Mouse (Mus musculus): ENCODE results near the gene Cfap97d2.
A peak's percentile ranks its signal among the peaks of the same experiment; 100 is the strongest.

DNA sequence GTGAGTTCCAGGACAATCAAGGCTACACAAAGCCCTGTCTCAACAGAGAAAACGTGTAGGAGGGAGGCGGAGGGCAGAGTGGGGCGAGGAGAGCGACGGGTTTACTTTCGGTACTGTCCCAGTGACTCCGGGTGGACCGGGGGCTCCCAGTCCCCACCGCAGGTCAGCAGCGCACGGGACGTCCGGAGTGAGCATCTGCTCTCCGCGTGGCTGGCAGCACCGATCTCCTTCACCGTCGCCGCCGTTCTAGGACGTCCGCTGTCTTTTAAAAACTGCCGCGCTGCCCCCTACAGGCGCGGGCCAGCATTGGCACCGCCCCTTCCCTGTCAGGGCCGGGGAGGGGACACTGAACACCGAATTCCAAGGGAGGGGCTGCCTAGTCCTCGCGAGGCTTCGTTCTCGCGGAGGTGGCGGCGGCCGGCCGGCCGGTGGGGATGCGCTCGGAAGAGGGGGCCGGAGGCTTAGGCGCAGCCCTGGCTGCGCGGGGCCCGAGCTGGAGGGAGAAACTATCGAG lies 79.6 kb downstream of the Cfap97d2 start, which contains the start of gene Upf3a:
- TF ChIP-seq POLR2A (IDR thresholded peaks at IDR 0.05; ENCODE audit: low read depth, low read length) (peak; percentile 59; the same call in 1 of the 2 replicates), CTCF (IDR thresholded peaks at IDR 0.05; ENCODE audit: extremely low read depth, insufficient read length, insufficient replicate concordance, low read depth, low read length) (peak; percentile 75)
